Mouse (Mus musculus) erythroblast, embryonic 14.5 days (primary cell): ENCODE data around the gene Slc40a1.

Experiments
- GATA1 ChIP-seq: IDR thresholded peaks from 2 replicates; pipeline ENCODE4 v1.6.1; 2012; ENCODE audit warnings: low read length, inconsistent platforms, mixed read lengths
- TAL1 ChIP-seq: IDR thresholded peaks from 3 replicates; pipeline ENCODE4 v1.6.1; 2012; ENCODE audit warnings: low read length, inconsistent platforms, mixed read lengths

DNA sequence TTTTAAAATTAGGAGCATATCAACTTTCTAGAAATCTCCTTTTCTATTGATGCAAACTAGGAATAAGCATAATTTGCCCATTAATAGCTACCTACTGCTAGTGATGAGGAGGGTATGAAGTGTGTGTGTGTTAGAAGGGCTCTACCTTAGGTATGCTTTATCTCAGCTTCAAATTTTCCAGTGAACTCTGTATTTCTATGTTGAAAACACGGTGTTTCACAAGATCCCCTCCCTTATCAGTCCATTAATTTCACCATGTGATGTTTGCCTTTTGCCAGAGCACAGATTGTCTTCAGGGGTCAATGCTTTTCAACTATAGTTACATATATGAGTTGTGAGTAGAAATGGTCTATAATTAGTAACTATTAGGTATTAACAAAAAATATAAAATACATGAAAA is 28.3 kb downstream of the Slc40a1 start:
- no peak for TF ChIP-seq GATA1
- TF ChIP-seq TAL1 = no peak
